Comparison of ENCODE assay signal across 11 mouse cellular contexts in the genomic region with DNA sequence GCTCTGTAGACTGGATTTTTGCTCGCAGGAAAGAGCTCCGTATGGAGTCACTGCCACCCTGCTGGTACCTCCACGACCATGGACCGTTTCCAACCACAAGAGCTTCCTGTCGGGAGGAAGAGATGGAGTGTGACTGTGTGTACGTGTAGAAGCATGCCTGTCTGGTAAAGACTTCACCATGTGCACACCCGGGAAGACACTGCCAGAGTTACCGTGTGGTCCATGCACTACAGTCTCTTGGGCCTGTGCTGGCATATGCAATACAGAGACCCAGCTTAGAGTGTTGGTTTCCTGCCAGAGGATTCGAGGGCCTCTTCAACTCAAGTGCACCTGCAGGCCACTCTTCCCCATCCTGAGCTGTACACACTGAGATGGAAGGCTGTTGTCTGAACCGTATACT. TPM values are rescaled to one million over a fixed set of nuclear protein-coding genes. Genes with fewer than 3 reads are reported as not detected.
DNase-seq lines count a peak whose midpoint lies in the region; ATAC-seq and TF ChIP-seq lines count a peak whose summit lies in the region.
"Had no signal": no experiment of that assay in that cellular context is flagged by ENCODE, and none has a peak within 500 bp of the region (broad histone marks: within the 10 kb centered on the region; RNA-seq: fewer than 3 reads in every experiment).

No protein-coding gene starts in this region.

- WGBS in heart, embryonic 11.5 days (ENCODE audit: insufficient replicate concordance) = 69% methylated on average over 10 of the region's 10 CpGs
- 47% methylated on average over 10 of the region's 10 CpGs for WGBS in heart, adult 2 months
- 41% methylated on average over 10 of the region's 10 CpGs for WGBS in embryonic facial prominence, embryonic 15.5 days

- H3K4me2 ChIP-seq in heart, embryonic 11.5 days = no peak overlapping the region
- no peak overlapping the region for H3K4me2 ChIP-seq in embryonic facial prominence, embryonic 15.5 days (replicated peaks)
- H3K4me2 ChIP-seq: forebrain, embryonic 15.5 days had no signal

- TF ChIP-seq EP300 in heart, adult 2 months (IDR thresholded peaks at IDR 0.05; ENCODE audit: insufficient read depth, low read depth, low read length) = no peak

- H3K27ac ChIP-seq in heart, embryonic 11.5 days (ENCODE audit: low read depth, low read length) = 0 out of 2 replicates have a peak overlapping the region, but pooled peaks have one; percentile 41
- H3K27ac ChIP-seq in heart, adult 2 months = no peak overlapping the region
- no peak overlapping the region for H3K27ac ChIP-seq in embryonic facial prominence, embryonic 15.5 days (replicated peaks)
- H3K27ac ChIP-seq: forebrain, embryonic 15.5 days had no signal

- TF ChIP-seq CTCF in heart, adult 2 months (IDR thresholded peaks at IDR 0.05) = no peak

- H3K79me2 ChIP-seq in heart, adult 2 months (replicated peaks; ENCODE audit: control insufficient read depth, insufficient read depth, low read length) = no peaks in the 10 kb centered on the region

- no peak for TF ChIP-seq POLR2A in heart, adult 2 months (IDR thresholded peaks at IDR 0.05; ENCODE audit: insufficient read depth, low read depth, low read length)

- no peaks in the 10 kb centered on the region for H3K27me3 ChIP-seq in heart, embryonic 11.5 days (ENCODE audit: control insufficient read depth, insufficient read depth, low read length)
- H3K27me3 ChIP-seq in heart, adult 2 months (ENCODE audit: control insufficient read depth, insufficient read depth, low read length) = no peaks in the 10 kb centered on the region
- no peaks in the 10 kb centered on the region for H3K27me3 ChIP-seq in embryonic facial prominence, embryonic 15.5 days
- H3K27me3 ChIP-seq: forebrain, embryonic 15.5 days had no signal

- H3K36me3 ChIP-seq in heart, embryonic 11.5 days (ENCODE audit: control insufficient read depth, insufficient read depth, low read length) = no peaks in the 10 kb centered on the region
- H3K36me3 ChIP-seq in heart, adult 2 months (ENCODE audit: control insufficient read depth, insufficient read depth, low read length) = peaks cover 3% of the 10 kb centered on the region; the same call in 1 of the 2 replicates
- no peaks in the 10 kb centered on the region for H3K36me3 ChIP-seq in embryonic facial prominence, embryonic 15.5 days
- H3K36me3 ChIP-seq: forebrain, embryonic 15.5 days had no signal

- H3K4me1 ChIP-seq in heart, embryonic 11.5 days (ENCODE audit: control insufficient read depth, insufficient read depth, low read length) = peaks cover 42% of the 10 kb centered on the region
- H3K4me1 ChIP-seq in heart, adult 2 months (ENCODE audit: control insufficient read depth, insufficient read depth, low read length) = peaks cover 9% of the 10 kb centered on the region; the same call in 1 of the 2 replicates
- peaks cover 32% of the 10 kb centered on the region for H3K4me1 ChIP-seq in embryonic facial prominence, embryonic 15.5 days

- intact Hi-C loops in heart, adult 2 months (cut with DNase I) = no loop called here

- no peak for ATAC-seq in heart, embryonic 11.5 days (replicated peaks; ENCODE audit: insufficient number of reproducible peaks, low FRiP score, low TSS enrichment)
- 0 out of 2 replicates have a peak, but pooled peaks have one; percentile 34 for ATAC-seq in embryonic facial prominence, embryonic 15.5 days (ENCODE audit: insufficient number of reproducible peaks, low FRiP score, low TSS enrichment, low read depth)
- ATAC-seq: forebrain, embryonic 15.5 days; liver, postnatal 0 days had no signal

- no peak for DNase-seq in heart, adult 2 months
- peak; percentile 55 for DNase-seq in brain, adult 2 months (ENCODE audit: low read depth, low spot score)
- DNase-seq in lung, postnatal 36 days = peak; percentile 86
- DNase-seq in layer of hippocampus, adult 9-11 months = no peak
- no peak for DNase-seq in T-cell, adult 2 months (ENCODE audit: low spot score)
- no peak for DNase-seq in B cell, adult 2 months
- DNase-seq: liver, postnatal 0 days had no signal

- H3K9ac ChIP-seq in heart, embryonic 11.5 days (ENCODE audit: low read depth, low read length) = no peak overlapping the region
- H3K9ac ChIP-seq in heart, adult 2 months (ENCODE audit: low read depth, low read length) = no peak overlapping the region
- no peak overlapping the region for H3K9ac ChIP-seq in embryonic facial prominence, embryonic 15.5 days
- H3K9ac ChIP-seq: forebrain, embryonic 15.5 days; liver, postnatal 0 days had no signal

- no peaks in the 10 kb centered on the region for H3K9me3 ChIP-seq in heart, embryonic 11.5 days (replicated peaks; ENCODE audit: control insufficient read depth, low read length)
- H3K9me3 ChIP-seq in embryonic facial prominence, embryonic 15.5 days (replicated peaks) = no peaks in the 10 kb centered on the region
- H3K9me3 ChIP-seq: forebrain, embryonic 15.5 days had no signal

- no peak overlapping the region for H3K4me3 ChIP-seq in heart, embryonic 11.5 days (ENCODE audit: low read depth, low read length)
- H3K4me3 ChIP-seq in heart, adult 2 months = no peak overlapping the region
- H3K4me3 ChIP-seq in embryonic facial prominence, embryonic 15.5 days (replicated peaks) = no peak overlapping the region
- H3K4me3 ChIP-seq: forebrain, embryonic 15.5 days; myocyte had no signal

RNA-seq across cellular contexts. Expression of gene Abtb2, which starts 41.8 kb away (rescaled TPM):
- 15.6 and 20.6 TPM in 2 replicates for polyA plus RNA-seq in heart, embryonic 11.5 days (2014; fragmentation: Nextera tagmentation; extraction: Ambion mirVana)
- 10 to 100 TPM; 24.7 to 28.7 TPM for total RNA-seq in heart, adult 2 months (2021)
- 23.0 and 27.1 TPM in 2 replicates for polyA plus RNA-seq in heart, adult 2 months (2012; rRNA removed)
- polyA plus RNA-seq in embryonic facial prominence, embryonic 15.5 days (2015; fragmentation: Nextera tagmentation; extraction: Ambion mirVana) = 13.8 and 16.5 TPM in 2 replicates

Comparison
In these comparisons a context has a peak if more than half of its experiments do, and no peak if none do; other contexts are left out.
1. DNase-seq: peak in brain, adult 2 months (single experiment) and lung, postnatal 36 days (single experiment); none in heart, adult 2 months (0 of 2), layer of hippocampus, adult 9-11 months (single experiment), T-cell, adult 2 months (single experiment) and B cell, adult 2 months (0 of 2).